Comparison of ENCODE assay signal across 8 mouse cellular contexts in genomic region chr5:110979861-110980346, GRCm38 (mm10).
A peak's percentile ranks its signal among the peaks of the same experiment; 100 is the strongest.
DNase-seq lines count a peak whose midpoint lies in the region; ATAC-seq and TF ChIP-seq lines count a peak whose summit lies in the region.

No protein-coding gene starts in this region.

- TF ChIP-seq CTCF in lung, adult 2 months (IDR thresholded peaks at IDR 0.05; ENCODE audit: insufficient read depth, low read length) = no peak

- DNase-seq in urinary bladder, adult 18-20 months (ENCODE audit: low spot score in 2 of 2) = peak; percentile 53 to 76
- no peak for DNase-seq in urinary bladder, postnatal 10 days (ENCODE audit: low spot score)
- peak; percentile 70 for DNase-seq in embryonic facial prominence, embryonic 10.5 days (ENCODE audit: low spot score)
- DNase-seq in kidney, adult 8-10 months = peak; percentile 32 to 35
- no peak for DNase-seq in lung, adult 2 months
- DNase-seq in urinary bladder, postnatal 25 days (ENCODE audit: low spot score) = peak; percentile 42

- no peaks in the 10 kb centered on the region for H3K9me3 ChIP-seq in embryonic facial prominence, embryonic 10.5 days
- H3K9me3 ChIP-seq in heart, embryonic 11.5 days (replicated peaks; ENCODE audit: control insufficient read depth, low read length) = no peaks in the 10 kb centered on the region
- H3K9me3 ChIP-seq in neural tube, embryonic 15.5 days (replicated peaks) = no peaks in the 10 kb centered on the region

- no peaks in the 10 kb centered on the region for H3K36me3 ChIP-seq in embryonic facial prominence, embryonic 10.5 days (replicated peaks)
- H3K36me3 ChIP-seq in heart, embryonic 11.5 days (ENCODE audit: control insufficient read depth, insufficient read depth, low read length) = no peaks in the 10 kb centered on the region
- H3K36me3 ChIP-seq in neural tube, embryonic 15.5 days = no peaks in the 10 kb centered on the region

- no peak for TF ChIP-seq POLR2A in lung, adult 2 months (IDR thresholded peaks at IDR 0.05; ENCODE audit: borderline replicate concordance, extremely low read depth, low read depth, low read length)

- H3K27me3 ChIP-seq in embryonic facial prominence, embryonic 10.5 days (replicated peaks; ENCODE audit: low read depth, poor library complexity, severe bottlenecking) = peaks cover 17% of the 10 kb centered on the region
- H3K27me3 ChIP-seq in heart, embryonic 11.5 days (ENCODE audit: control insufficient read depth, insufficient read depth, low read length) = peaks cover 9% of the 10 kb centered on the region
- no peaks in the 10 kb centered on the region for H3K27me3 ChIP-seq in neural tube, embryonic 15.5 days (replicated peaks)

- peaks cover 40% of the 10 kb centered on the region for H3K4me1 ChIP-seq in embryonic facial prominence, embryonic 10.5 days
- peaks cover 12% of the 10 kb centered on the region for H3K4me1 ChIP-seq in heart, embryonic 11.5 days (ENCODE audit: control insufficient read depth, insufficient read depth, low read length)
- peaks cover 5% of the 10 kb centered on the region for H3K4me1 ChIP-seq in lung, adult 2 months (ENCODE audit: control insufficient read depth, insufficient read depth, low read length)
- H3K4me1 ChIP-seq in neural tube, embryonic 15.5 days = peaks cover 47% of the 10 kb centered on the region

- ATAC-seq in heart, embryonic 11.5 days (replicated peaks; ENCODE audit: insufficient number of reproducible peaks, low FRiP score, low TSS enrichment) = no peak
- 0 out of 2 replicates have a peak, but pooled peaks have one; percentile 11 for ATAC-seq in neural tube, embryonic 15.5 days (ENCODE audit: low FRiP score)

- WGBS in embryonic facial prominence, embryonic 10.5 days = under 1% methylated on average over 14 of the region's 14 CpGs
- under 1% methylated on average over 14 of the region's 14 CpGs for WGBS in heart, embryonic 11.5 days (ENCODE audit: insufficient replicate concordance)
- under 1% methylated on average over 14 of the region's 14 CpGs for WGBS in lung, adult 2 months
- WGBS in neural tube, embryonic 15.5 days = under 1% methylated on average over 14 of the region's 14 CpGs

- peak overlapping the region; percentile 80 for H3K4me3 ChIP-seq in embryonic facial prominence, embryonic 10.5 days
- H3K4me3 ChIP-seq in heart, embryonic 11.5 days (ENCODE audit: low read depth, low read length) = peak overlapping the region; percentile 72
- peak overlapping the region; percentile 71 for H3K4me3 ChIP-seq in lung, adult 2 months (replicated peaks; ENCODE audit: extremely low read depth, low read depth, low read length)
- peak overlapping the region; percentile 69 for H3K4me3 ChIP-seq in neural tube, embryonic 15.5 days (replicated peaks)

- H3K9ac ChIP-seq in heart, embryonic 11.5 days (ENCODE audit: low read depth, low read length) = peak overlapping the region; percentile 71
- peak overlapping the region; percentile 88 for H3K9ac ChIP-seq in neural tube, embryonic 15.5 days (replicated peaks)

- peak overlapping the region; percentile 92 for H3K4me2 ChIP-seq in heart, embryonic 11.5 days
- peak overlapping the region; percentile 82 for H3K4me2 ChIP-seq in neural tube, embryonic 15.5 days

- peak overlapping the region; percentile 91 for H3K27ac ChIP-seq in embryonic facial prominence, embryonic 10.5 days (replicated peaks)
- peak overlapping the region; percentile 57; the same call in 1 of the 2 replicates for H3K27ac ChIP-seq in heart, embryonic 11.5 days (ENCODE audit: low read depth, low read length)
- peak overlapping the region; percentile 92 for H3K27ac ChIP-seq in neural tube, embryonic 15.5 days (replicated peaks)

Comparison
In these comparisons a context has a peak if more than half of its experiments do, and no peak if none do; other contexts are left out.
1. DNase-seq: peak in urinary bladder, adult 18-20 months (2 of 2), embryonic facial prominence, embryonic 10.5 days (single experiment), kidney, adult 8-10 months (2 of 2) and urinary bladder, postnatal 25 days (single experiment); none in urinary bladder, postnatal 10 days (single experiment) and lung, adult 2 months (single experiment).
2. Peak in every context shown above with its lines, with median percentiles within 50 percentile points of each other: H3K27ac ChIP-seq and H3K4me3 ChIP-seq.